Mouse (Mus musculus): Measurements from ENCODE around the gene Arid1b. TPM values are rescaled to one million over a fixed set of nuclear protein-coding genes. Genes with fewer than 3 reads are reported as not detected.

The Arid1b gene
- polyA plus RNA-seq, 1 experiment from 2014 or later, result 8.7 TPM

GRCm38 (mm10) chr17:5008761-5009160 is 14.6 kb downstream of the Arid1b start:
- Histone ChIP-seq H3K9ac (ENCODE audit: low read length) (no peak overlapping the region), H3K4me1 (ENCODE audit: control insufficient read depth in 2 of 2, insufficient read depth in 2 of 2, low read length in 2 of 2) (peaks cover 54 to 81% of the 10 kb centered on the region in 2 experiments)
- no peak for ATAC-seq (ENCODE audit: insufficient number of reproducible peaks, insufficient read depth, low FRiP score, low read depth)

GRCm38 (mm10) chr17:5009526-5010260 is 15.6 kb downstream of the Arid1b start:
- Histone ChIP-seq H3K27ac (replicated peaks in 1 of 2; ENCODE audit: control insufficient read depth in 1 of 2, insufficient read depth in 1 of 2, low read depth in 2 of 2, low read length in 2 of 2) (no peak overlapping the region), H3K4me2 (ENCODE audit: low read length) (no peak overlapping the region), H3K4me1 (ENCODE audit: control insufficient read depth in 2 of 2, insufficient read depth in 2 of 2, low read length in 2 of 2) (peaks cover 45 to 72% of the 10 kb centered on the region in 2 experiments), H3K36me3 (ENCODE audit: control insufficient read depth, insufficient read depth, low read length) (no peaks in the 10 kb centered on the region), H3K9ac (ENCODE audit: low read length) (no peak overlapping the region), H3K4me3 (ENCODE audit: control insufficient read depth in 1 of 2, insufficient read depth in 1 of 2, low read depth in 1 of 2, low read length in 2 of 2) (no peak overlapping the region), H3K9me3 (ENCODE audit: control insufficient read depth, low read length) (no peaks in the 10 kb centered on the region), H3K27me3 (ENCODE audit: control insufficient read depth, insufficient read depth, low read length) (no peaks in the 10 kb centered on the region)
- 81% methylated on average over 12 of the region's 12 CpGs for WGBS
- no peak for ATAC-seq (ENCODE audit: insufficient number of reproducible peaks, insufficient read depth, low FRiP score, low read depth)

More at GRCm38 (mm10) chr17:5008761-5009160, 14.6 kb downstream of the Arid1b start:
- no peaks in the 10 kb centered on the region for H3K9me3 ChIP-seq (ENCODE audit: control insufficient read depth, low read length)
- H3K4me2 ChIP-seq (ENCODE audit: low read length), result no peak overlapping the region
- no peak overlapping the region for H3K4me3 ChIP-seq (ENCODE audit: control insufficient read depth in 1 of 2, insufficient read depth in 1 of 2, low read depth in 1 of 2, low read length in 2 of 2)
- no peaks in the 10 kb centered on the region for H3K27me3 ChIP-seq (ENCODE audit: control insufficient read depth, insufficient read depth, low read length)
- H3K36me3 ChIP-seq (ENCODE audit: control insufficient read depth, insufficient read depth, low read length), result no peaks in the 10 kb centered on the region
- H3K27ac ChIP-seq (replicated peaks in 1 of 2; ENCODE audit: control insufficient read depth in 1 of 2, insufficient read depth in 1 of 2, low read depth in 2 of 2, low read length in 2 of 2), result no peak overlapping the region
- WGBS, result 76% methylated on average over 5 of the region's 5 CpGs

GRCm38 (mm10) chr17:5010781-5011180 is 16.6 kb downstream of the Arid1b start:
- H3K4me2 ChIP-seq (ENCODE audit: low read length), result no peak overlapping the region
- H3K4me3 ChIP-seq (ENCODE audit: control insufficient read depth in 1 of 2, insufficient read depth in 1 of 2, low read depth in 1 of 2, low read length in 2 of 2), result no peak overlapping the region
- no peaks in the 10 kb centered on the region for H3K36me3 ChIP-seq (ENCODE audit: control insufficient read depth, insufficient read depth, low read length)
- H3K9ac ChIP-seq (ENCODE audit: low read length), result no peak overlapping the region
- H3K4me1 ChIP-seq (ENCODE audit: control insufficient read depth in 2 of 2, insufficient read depth in 2 of 2, low read length in 2 of 2), result peaks cover 34 to 63% of the 10 kb centered on the region in 2 experiments
- H3K9me3 ChIP-seq (ENCODE audit: control insufficient read depth, low read length), result no peaks in the 10 kb centered on the region
- WGBS, result 13% methylated on average over 7 of the region's 7 CpGs
- no peak overlapping the region for H3K27ac ChIP-seq (replicated peaks in 1 of 2; ENCODE audit: control insufficient read depth in 1 of 2, insufficient read depth in 1 of 2, low read depth in 2 of 2, low read length in 2 of 2)
- ATAC-seq (ENCODE audit: insufficient number of reproducible peaks, insufficient read depth, low FRiP score, low read depth), result no peak
- H3K27me3 ChIP-seq (ENCODE audit: control insufficient read depth, insufficient read depth, low read length), result no peaks in the 10 kb centered on the region

GRCm38 (mm10) chr17:5012091-5012490 is 18.0 kb downstream of the Arid1b start:
- H3K4me1 ChIP-seq (ENCODE audit: control insufficient read depth in 2 of 2, insufficient read depth in 2 of 2, low read length in 2 of 2), result peaks cover 30 to 54% of the 10 kb centered on the region in 2 experiments
- no peaks in the 10 kb centered on the region for H3K27me3 ChIP-seq (ENCODE audit: control insufficient read depth, insufficient read depth, low read length)
- no peaks in the 10 kb centered on the region for H3K36me3 ChIP-seq (ENCODE audit: control insufficient read depth, insufficient read depth, low read length)
- 79% methylated on average over 3 of the region's 3 CpGs for WGBS
- no peak for ATAC-seq (ENCODE audit: insufficient number of reproducible peaks, insufficient read depth, low FRiP score, low read depth)
- H3K4me2 ChIP-seq (ENCODE audit: low read length), result no peak overlapping the region
- no peak overlapping the region for H3K27ac ChIP-seq (replicated peaks in 1 of 2; ENCODE audit: control insufficient read depth in 1 of 2, insufficient read depth in 1 of 2, low read depth in 2 of 2, low read length in 2 of 2)
- H3K4me3 ChIP-seq (ENCODE audit: control insufficient read depth in 1 of 2, insufficient read depth in 1 of 2, low read depth in 1 of 2, low read length in 2 of 2), result no peak overlapping the region
- no peaks in the 10 kb centered on the region for H3K9me3 ChIP-seq (ENCODE audit: control insufficient read depth, low read length)
- no peak overlapping the region for H3K9ac ChIP-seq (ENCODE audit: low read length)

- H3K4me1 ChIP-seq (ENCODE audit: control insufficient read depth in 2 of 2, insufficient read depth in 2 of 2, low read length in 2 of 2), result peaks cover 25 to 50% of the 10 kb centered on the region in 2 experiments
- no peak overlapping the region for H3K4me3 ChIP-seq (ENCODE audit: control insufficient read depth in 1 of 2, insufficient read depth in 1 of 2, low read depth in 1 of 2, low read length in 2 of 2)
- H3K9me3 ChIP-seq (ENCODE audit: control insufficient read depth, low read length), result no peaks in the 10 kb centered on the region
- no peaks in the 10 kb centered on the region for H3K36me3 ChIP-seq (ENCODE audit: control insufficient read depth, insufficient read depth, low read length)
- WGBS, result 59% methylated on average over 4 of the region's 4 CpGs
- no peak overlapping the region for H3K27ac ChIP-seq (replicated peaks in 1 of 2; ENCODE audit: control insufficient read depth in 1 of 2, insufficient read depth in 1 of 2, low read depth in 2 of 2, low read length in 2 of 2)
- no peaks in the 10 kb centered on the region for H3K27me3 ChIP-seq (ENCODE audit: control insufficient read depth, insufficient read depth, low read length)
- no peak for ATAC-seq (ENCODE audit: insufficient number of reproducible peaks, insufficient read depth, low FRiP score, low read depth)
- H3K9ac ChIP-seq (ENCODE audit: low read length), result no peak overlapping the region
- no peak overlapping the region for H3K4me2 ChIP-seq (ENCODE audit: low read length)
Observed at GRCm38 (mm10) chr17:5012517-5012916, 18.4 kb downstream of the Arid1b start.

- WGBS, result 81% methylated on average over 23 of the region's 23 CpGs
- peaks cover 14 to 31% of the 10 kb centered on the region in 2 experiments for H3K4me1 ChIP-seq (ENCODE audit: control insufficient read depth in 2 of 2, insufficient read depth in 2 of 2, low read length in 2 of 2)
- H3K27ac ChIP-seq (replicated peaks in 1 of 2; ENCODE audit: control insufficient read depth in 1 of 2, insufficient read depth in 1 of 2, low read depth in 2 of 2, low read length in 2 of 2), result no peak overlapping the region
- no peaks in the 10 kb centered on the region for H3K36me3 ChIP-seq (ENCODE audit: control insufficient read depth, insufficient read depth, low read length)
- no peaks in the 10 kb centered on the region for H3K9me3 ChIP-seq (ENCODE audit: control insufficient read depth, low read length)
- no peak overlapping the region for H3K4me3 ChIP-seq (ENCODE audit: control insufficient read depth in 1 of 2, insufficient read depth in 1 of 2, low read depth in 1 of 2, low read length in 2 of 2)
- ATAC-seq (ENCODE audit: insufficient number of reproducible peaks, insufficient read depth, low FRiP score, low read depth), result no peak
- no peak overlapping the region for H3K4me2 ChIP-seq (ENCODE audit: low read length)
- no peak overlapping the region for H3K9ac ChIP-seq (ENCODE audit: low read length)
- H3K27me3 ChIP-seq (ENCODE audit: control insufficient read depth, insufficient read depth, low read length), result no peaks in the 10 kb centered on the region
Observed at GRCm38 (mm10) chr17:5014327-5014957, 20.3 kb downstream of the Arid1b start.

- WGBS, result 62% methylated on average over 4 of the region's 4 CpGs
- no peak overlapping the region for H3K4me2 ChIP-seq (ENCODE audit: low read length)
- H3K4me3 ChIP-seq (ENCODE audit: control insufficient read depth in 1 of 2, insufficient read depth in 1 of 2, low read depth in 1 of 2, low read length in 2 of 2), result no peak overlapping the region
- no peak overlapping the region for H3K9ac ChIP-seq (ENCODE audit: low read length)
- H3K27me3 ChIP-seq (ENCODE audit: control insufficient read depth, insufficient read depth, low read length), result no peaks in the 10 kb centered on the region
- peaks cover 11 to 16% of the 10 kb centered on the region in 2 experiments for H3K4me1 ChIP-seq (ENCODE audit: control insufficient read depth in 2 of 2, insufficient read depth in 2 of 2, low read length in 2 of 2)
- H3K27ac ChIP-seq (replicated peaks in 1 of 2; ENCODE audit: control insufficient read depth in 1 of 2, insufficient read depth in 1 of 2, low read depth in 2 of 2, low read length in 2 of 2), result no peak overlapping the region
- H3K36me3 ChIP-seq (ENCODE audit: control insufficient read depth, insufficient read depth, low read length), result no peaks in the 10 kb centered on the region
- no peak for ATAC-seq (ENCODE audit: insufficient number of reproducible peaks, insufficient read depth, low FRiP score, low read depth)
- H3K9me3 ChIP-seq (ENCODE audit: control insufficient read depth, low read length), result no peaks in the 10 kb centered on the region
Observed at GRCm38 (mm10) chr17:5016404-5016803, 22.3 kb downstream of the Arid1b start.

Measured in heart, embryonic 14.5 days (tissue).